Mouse (Mus musculus) heart, adult 18-20 months (tissue): ENCODE measurements at regions not wholly inside any gene's neighbourhood (a gene's known extent, or its start where the extent isn't known, plus 50 kb on each side); places are given as distances from the start of the nearest gene placed in this dataset.

Source experiments
- DNase-seq, 2 experiments: peaks; one replicate each; pipeline ENCODE4 v3.0.0; 2021 to 2022; ENCODE audit warnings: mixed read lengths in 1 of 2

DNA sequence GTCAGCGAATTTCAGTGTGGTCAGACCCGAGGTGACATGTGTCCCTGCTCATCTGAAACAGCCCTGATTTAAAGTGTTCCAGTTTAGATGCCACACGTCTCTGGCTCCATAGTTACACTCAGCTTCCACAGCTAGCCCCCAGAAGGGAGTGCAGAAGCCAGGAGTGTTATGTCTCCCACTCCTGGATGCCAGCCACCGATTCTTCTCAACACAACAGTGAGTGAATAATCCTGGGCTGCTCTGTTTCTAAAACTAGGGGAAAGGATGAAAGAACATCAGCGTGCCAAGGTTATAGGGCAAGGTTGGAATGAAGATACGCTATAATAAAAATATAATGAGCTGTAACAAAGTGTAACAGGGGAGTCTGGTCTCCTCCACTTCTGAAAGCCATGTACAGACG, 51.5 kb upstream of the Stmnd1 start:
- DNase-seq: peak in 1 of 2 experiments; percentile 33

- DNase-seq: peak; percentile 41 to 55
Measured at GRCm38 (mm10) chr13:46218101-46218701, 55.3 kb upstream of the Stmnd1 start.

- DNase-seq: no peak
Measured at GRCm38 (mm10) chr13:46216954-46217838, 56.3 kb upstream of the Stmnd1 start.

DNA sequence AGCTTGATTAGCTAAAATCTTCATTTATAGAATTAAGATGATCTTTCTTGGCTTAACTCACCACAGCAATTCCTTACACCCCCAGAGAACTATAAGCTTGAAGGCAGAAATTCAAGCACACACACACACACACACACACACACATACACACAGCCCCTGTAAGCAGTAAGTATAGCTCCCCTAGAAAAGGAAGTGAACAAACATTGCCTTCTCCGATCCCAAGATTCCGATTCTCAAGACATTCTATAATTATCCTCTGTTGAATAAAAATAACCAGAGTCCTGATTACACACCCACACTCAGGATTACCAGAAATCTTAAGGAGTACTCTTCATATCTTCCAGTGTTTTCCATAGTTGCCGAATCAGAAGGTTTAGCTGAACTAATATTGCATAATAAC, 70.0 kb upstream of the Stmnd1 start:
- DNase-seq: no peak

DNA sequence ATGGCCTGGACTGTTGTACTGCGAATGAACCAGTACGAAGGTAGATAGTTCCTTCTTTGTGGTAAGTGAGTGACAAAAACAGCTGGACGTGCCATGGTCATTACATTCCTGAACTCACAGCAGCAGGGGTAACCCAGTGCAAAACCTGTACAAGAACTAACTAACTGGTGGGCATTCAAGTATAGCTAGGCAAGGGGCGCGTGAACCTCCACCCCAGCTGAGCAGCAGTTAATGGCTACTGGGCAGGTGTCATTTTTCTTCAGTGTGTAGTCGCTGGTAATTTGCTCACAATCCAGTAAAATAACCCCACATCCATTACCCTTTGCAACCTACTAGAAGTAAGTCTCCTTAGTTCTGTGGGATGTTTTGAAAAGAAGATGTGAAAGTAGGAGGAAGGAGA, 70.9 kb upstream of the Stmnd1 start:
- no peak for DNase-seq

GRCm38 (mm10) chr13:46201029-46201599, 72.4 kb upstream of the Stmnd1 start:
- no peak for DNase-seq

GRCm38 (mm10) chr13:46193131-46193530, 80.4 kb upstream of the Stmnd1 start:
- no peak for DNase-seq

DNA sequence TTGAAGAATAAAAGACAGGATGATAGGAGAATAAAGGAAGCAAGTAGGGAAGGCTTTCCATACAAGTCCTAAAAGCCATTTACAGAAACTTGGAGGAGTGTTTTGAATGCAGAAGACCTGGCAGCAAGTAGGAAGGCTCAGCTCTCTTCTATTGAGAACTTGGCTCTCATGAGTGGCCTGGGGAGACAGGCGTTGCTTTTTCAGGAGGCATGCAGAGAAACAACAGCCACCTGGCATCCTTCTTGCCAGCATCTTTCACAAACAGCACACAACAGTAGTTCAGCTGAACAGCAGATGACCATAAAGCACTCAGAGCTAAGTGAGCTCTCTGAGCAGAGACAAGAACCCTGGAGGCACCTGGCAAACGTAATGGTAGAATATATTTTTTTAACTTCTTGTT, 83.8 kb upstream of the Stmnd1 start:
- no peak for DNase-seq

GRCm38 (mm10) chr13:46182851-46183250, 90.7 kb upstream of the Stmnd1 start:
- peak; percentile 30 to 56 for DNase-seq

GRCm38 (mm10) chr13:46180606-46181133, 92.9 kb upstream of the Stmnd1 start:
- peak; percentile 43 to 55 for DNase-seq

GRCm38 (mm10) chr13:46179916-46180315, 93.6 kb upstream of the Stmnd1 start:
- DNase-seq: no peak

DNA sequence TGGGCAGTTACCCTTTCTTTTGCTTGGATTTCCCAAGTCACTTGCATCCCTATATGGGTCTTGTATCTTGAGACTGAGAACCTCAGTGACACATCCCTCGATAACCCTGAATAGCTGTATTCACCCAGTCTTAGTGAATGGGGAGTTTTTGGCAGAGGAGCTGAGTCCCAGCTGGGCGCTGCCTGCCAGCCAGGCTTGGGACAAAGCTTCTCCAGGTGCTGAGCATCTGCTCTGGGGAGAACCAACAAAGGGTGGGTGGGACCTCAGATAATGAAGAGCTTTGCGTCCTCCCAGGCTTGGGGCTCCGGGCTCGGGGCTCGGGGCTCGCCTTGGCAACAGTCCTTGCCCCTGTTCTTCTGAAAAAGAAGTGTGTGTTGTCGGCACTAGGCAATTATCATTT, 100.4 kb upstream of the Stmnd1 start:
- no peak for DNase-seq

DNA sequence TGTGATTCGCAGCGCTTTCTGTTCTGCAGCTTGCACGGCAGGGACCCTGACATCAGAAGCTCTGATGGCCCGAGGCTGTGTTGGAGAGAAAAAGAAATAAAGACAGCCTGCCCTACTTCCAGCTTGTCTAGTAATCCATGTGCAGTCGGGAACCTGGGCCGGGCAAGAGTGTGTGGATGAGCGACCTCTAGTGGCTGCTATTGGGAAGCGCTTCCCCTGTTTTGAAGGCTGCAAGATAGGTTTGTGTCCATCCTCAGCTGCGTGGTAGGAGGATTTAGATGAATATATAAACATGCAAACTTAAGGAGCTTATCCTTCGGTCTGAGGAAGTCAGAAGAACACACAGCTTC, 111.5 kb upstream of the Stmnd1 start:
- peak; percentile 74 to 83 for DNase-seq

- peak; percentile 17 to 35 for DNase-seq
Measured at GRCm38 (mm10) chr13:46161261-46162024, 112.1 kb upstream of the Stmnd1 start.

DNA sequence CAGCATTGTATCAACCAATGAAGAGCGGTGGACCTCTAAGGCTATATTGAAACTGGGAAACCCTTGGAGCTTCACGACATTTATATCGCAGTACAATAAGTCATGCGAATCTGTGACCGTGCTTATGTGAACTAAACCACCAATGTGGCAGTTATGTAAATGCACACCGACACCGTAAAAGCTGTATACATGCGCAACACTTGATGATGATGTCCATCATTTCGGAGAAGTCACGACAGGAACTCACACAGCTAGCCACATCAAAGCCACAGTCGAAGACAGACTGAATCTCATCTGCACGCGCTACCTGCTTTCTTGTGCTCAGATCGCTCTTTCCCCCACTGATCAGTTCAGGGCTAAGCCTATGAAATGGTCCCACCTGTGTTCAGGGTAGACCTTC, 114.2 kb upstream of the Stmnd1 start:
- DNase-seq: no peak

GRCm38 (mm10) chr13:46153282-46154260, 120.0 kb upstream of the Stmnd1 start:
- peak in 1 of 2 experiments; percentile 3 for DNase-seq

GRCm38 (mm10) chr13:46140006-46140405, 133.5 kb upstream of the Stmnd1 start:
- DNase-seq: no peak

DNA sequence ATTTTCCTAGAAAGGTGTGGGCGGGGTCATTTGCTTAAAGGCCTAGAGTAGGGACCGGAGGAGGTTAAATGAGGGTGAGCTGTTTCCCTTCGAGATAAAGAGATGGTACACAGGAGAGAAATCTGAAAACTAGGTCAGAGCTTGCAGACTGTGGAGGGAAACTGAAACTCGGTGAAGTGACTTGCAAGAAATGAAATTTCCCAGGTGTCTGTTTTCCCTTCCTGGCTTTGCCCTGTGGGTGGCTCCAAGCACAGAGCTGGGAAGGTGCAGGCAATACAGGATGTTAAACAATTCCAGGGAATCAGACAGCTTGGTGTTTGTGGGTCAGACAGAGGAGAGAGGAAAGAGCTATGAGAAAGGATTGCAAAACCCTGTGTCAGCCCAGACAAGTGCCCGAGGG, 134.3 kb upstream of the Stmnd1 start:
- DNase-seq: no peak

DNA sequence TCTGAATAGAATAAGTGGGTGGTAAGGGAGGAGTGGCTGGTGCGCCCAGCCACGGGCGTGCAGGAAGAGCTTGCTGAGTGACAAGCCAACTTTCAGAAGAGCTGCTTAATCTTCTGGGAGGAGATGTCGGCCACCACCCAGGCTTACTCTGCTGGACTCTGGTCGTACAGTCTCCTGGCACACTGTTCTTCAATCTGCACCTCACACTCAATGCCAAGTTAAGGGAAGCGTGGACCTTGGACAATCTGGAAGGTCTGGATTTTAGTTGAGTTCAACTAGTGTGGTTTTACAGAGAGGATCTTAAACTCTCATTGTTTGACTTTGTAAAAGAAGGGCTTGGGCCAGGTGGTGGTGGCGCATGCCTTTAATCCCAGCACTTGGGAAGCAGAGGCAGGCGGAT, 138.1 kb upstream of the Stmnd1 start:
- no peak for DNase-seq

DNA sequence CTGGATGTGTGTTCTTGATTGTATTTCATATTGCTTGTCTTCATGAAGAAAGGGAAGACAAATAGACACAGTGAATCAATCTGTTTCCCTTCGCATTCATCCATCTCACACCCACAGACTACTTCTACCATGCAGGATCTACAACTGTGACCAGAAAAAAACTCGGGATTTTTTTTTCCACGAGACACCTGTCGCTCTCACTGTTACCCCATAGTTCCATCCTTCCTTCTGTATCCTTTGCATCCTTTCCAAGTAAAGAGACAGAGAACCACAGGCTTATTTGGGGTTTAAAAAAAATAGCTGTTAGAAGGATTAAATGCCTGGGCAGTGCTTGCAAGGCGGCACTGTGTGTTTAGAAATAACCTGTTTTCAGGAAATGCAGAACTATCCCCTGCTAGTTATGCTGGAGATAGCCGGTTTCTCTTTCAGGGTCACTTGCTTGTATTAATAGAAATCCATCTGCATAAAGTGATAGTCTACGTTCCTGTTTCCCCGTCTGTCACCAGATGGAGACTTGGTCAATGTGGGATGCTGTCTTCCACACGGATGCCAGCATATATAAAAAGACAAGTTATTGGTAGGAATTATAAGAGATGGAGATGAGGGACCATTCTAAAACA, 144.2 kb upstream of the Stmnd1 start:
- no peak for DNase-seq

GRCm38 (mm10) chr13:46123446-46123845, 150.1 kb upstream of the Stmnd1 start:
- no peak for DNase-seq
